Mouse (Mus musculus): ENCODE results near the gene Arl15. TPM values are rescaled to one million over a fixed set of nuclear protein-coding genes. Genes with fewer than 3 reads are reported as not detected.

Arl15 gene
- polyA plus RNA-seq, 1 experiment from 2014 or later, result 5.3 TPM

GRCm38 (mm10) chr13:114061234-114061633 lies 266.9 kb downstream of the Arl15 start:
- H3K4me2 ChIP-seq, result no peak overlapping the region
- WGBS (ENCODE audit: insufficient replicate concordance), result 81% methylated on average over 7 of the region's 7 CpGs
- H3K27ac ChIP-seq, result no peak overlapping the region
- no peak for ATAC-seq
- no peaks in the 10 kb centered on the region for H3K9me3 ChIP-seq (replicated peaks)
- H3K4me3 ChIP-seq, result no peak overlapping the region
- no peaks in the 10 kb centered on the region for H3K36me3 ChIP-seq
- no peaks in the 10 kb centered on the region for H3K4me1 ChIP-seq
- H3K9ac ChIP-seq, result no peak overlapping the region
- no peaks in the 10 kb centered on the region for H3K27me3 ChIP-seq (replicated peaks)

DNA sequence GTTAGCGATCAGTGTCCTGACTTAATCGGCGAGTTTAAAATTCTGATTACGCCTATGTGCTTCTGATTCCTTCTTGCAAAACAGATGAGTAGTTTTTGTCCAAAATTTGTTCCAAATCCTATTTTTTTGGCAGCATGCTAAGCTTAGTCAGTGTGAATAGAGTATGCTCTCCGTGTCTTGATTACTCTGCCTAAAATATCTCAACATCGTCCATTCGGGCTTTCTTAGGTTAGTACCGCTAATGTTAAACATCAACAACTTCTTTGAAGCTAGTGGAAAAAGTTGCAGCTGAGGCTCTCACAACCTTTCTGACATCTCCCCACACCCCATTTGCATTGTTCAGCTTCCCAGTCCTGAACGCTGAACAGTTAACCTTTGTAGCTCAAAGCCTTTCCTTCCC lies 269.8 kb downstream of the Arl15 start:
- Histone ChIP-seq H3K27me3 (replicated peaks) (no peaks in the 10 kb centered on the region), H3K9me3 (replicated peaks) (no peaks in the 10 kb centered on the region), H3K36me3 (no peaks in the 10 kb centered on the region), H3K4me3 (no peak overlapping the region), H3K4me1 (no peaks in the 10 kb centered on the region), H3K9ac (no peak overlapping the region), H3K4me2 (no peak overlapping the region), H3K27ac (no peak overlapping the region)
- 83% methylated on average over 9 of the region's 9 CpGs for WGBS (ENCODE audit: insufficient replicate concordance)
- no peak for ATAC-seq

DNA sequence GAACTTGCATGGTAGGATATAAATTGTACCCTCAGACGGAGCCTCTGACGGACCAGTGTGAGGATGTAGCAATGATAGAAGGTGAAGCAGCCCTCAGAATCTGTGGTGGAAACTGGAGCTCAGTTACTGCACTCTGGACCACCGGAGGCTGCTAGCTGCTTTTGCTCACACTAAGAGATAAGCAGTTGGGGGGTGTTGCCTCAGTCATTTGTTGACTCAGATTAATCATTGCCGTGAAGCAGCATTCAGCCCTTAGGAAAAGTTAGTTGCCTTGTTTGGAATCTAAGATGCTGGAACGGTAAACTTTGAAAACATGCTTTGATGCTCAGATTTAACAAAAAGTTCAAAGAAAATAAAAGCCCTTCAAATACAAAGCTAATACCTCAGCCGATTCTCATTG lies 270.7 kb downstream of the Arl15 start:
- peak; percentile 46 for ATAC-seq
- 67% methylated on average over 6 of the region's 6 CpGs for WGBS (ENCODE audit: insufficient replicate concordance)
- Histone ChIP-seq H3K9ac (no peak overlapping the region), H3K27ac (no peak overlapping the region), H3K27me3 (replicated peaks) (no peaks in the 10 kb centered on the region), H3K4me2 (no peak overlapping the region), H3K36me3 (no peaks in the 10 kb centered on the region), H3K4me1 (no peaks in the 10 kb centered on the region), H3K9me3 (replicated peaks) (no peaks in the 10 kb centered on the region), H3K4me3 (no peak overlapping the region)

- Histone ChIP-seq H3K9me3 (replicated peaks) (no peaks in the 10 kb centered on the region), H3K4me1 (no peaks in the 10 kb centered on the region), H3K4me3 (no peak overlapping the region), H3K27me3 (replicated peaks) (no peaks in the 10 kb centered on the region), H3K36me3 (no peaks in the 10 kb centered on the region), H3K27ac (no peak overlapping the region), H3K4me2 (no peak overlapping the region), H3K9ac (no peak overlapping the region)
- 88% methylated on average over 5 of the region's 5 CpGs for WGBS (ENCODE audit: insufficient replicate concordance)
- no peak for ATAC-seq
Measured at GRCm38 (mm10) chr13:114068421-114068820, 274.1 kb downstream of the Arl15 start.

DNA sequence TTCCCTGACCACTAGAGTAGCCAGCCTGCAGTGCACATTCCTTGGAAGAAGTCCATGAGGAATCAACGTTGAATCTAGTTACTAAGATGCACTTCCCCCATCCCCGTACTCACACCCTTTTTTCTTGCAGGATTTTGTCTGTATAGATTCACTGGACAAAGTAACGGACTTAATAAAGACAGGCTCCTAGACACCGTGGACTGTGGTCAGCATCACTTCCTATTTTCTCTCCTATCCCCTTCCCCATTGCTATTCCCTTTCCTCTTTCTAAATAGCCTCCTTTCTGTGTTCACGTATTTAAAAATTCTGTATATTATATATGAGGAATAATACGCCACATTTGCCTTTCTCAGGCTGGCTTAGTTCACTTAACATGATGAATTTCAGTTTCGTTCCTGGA lies 277.1 kb downstream of the Arl15 start:
- Histone ChIP-seq H3K4me2 (no peak overlapping the region), H3K9me3 (replicated peaks) (no peaks in the 10 kb centered on the region), H3K27me3 (replicated peaks) (no peaks in the 10 kb centered on the region), H3K4me1 (no peaks in the 10 kb centered on the region), H3K9ac (no peak overlapping the region), H3K27ac (no peak overlapping the region), H3K36me3 (no peaks in the 10 kb centered on the region), H3K4me3 (no peak overlapping the region)
- no peak for ATAC-seq
- WGBS (ENCODE audit: insufficient replicate concordance), result 70% methylated on average over 7 of the region's 7 CpGs

DNA sequence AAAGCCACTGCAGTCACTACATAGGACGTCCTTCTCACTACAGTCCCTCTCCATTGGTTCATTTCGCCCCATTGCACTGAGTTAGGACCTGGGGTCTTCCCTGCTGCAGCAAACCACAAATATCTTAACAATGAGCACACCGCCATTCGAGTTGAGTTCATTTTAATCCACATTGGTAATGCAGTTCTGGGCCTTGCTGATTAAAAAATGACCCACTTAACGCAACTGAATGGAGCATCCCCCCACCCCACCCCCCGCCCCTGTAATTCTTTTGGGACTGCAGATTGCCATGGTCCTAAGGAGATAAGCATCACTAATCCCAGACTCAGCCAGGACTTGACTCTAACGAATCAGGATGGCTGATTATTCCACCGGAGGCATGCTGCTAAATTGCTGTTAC lies 280.2 kb downstream of the Arl15 start:
- no peak overlapping the region for H3K27ac ChIP-seq
- no peaks in the 10 kb centered on the region for H3K4me1 ChIP-seq
- WGBS (ENCODE audit: insufficient replicate concordance), result 51% methylated on average over 8 of the region's 8 CpGs
- H3K9ac ChIP-seq, result no peak overlapping the region
- H3K4me2 ChIP-seq, result no peak overlapping the region
- H3K36me3 ChIP-seq, result no peaks in the 10 kb centered on the region
- ATAC-seq, result no peak
- H3K27me3 ChIP-seq (replicated peaks), result no peaks in the 10 kb centered on the region
- H3K9me3 ChIP-seq (replicated peaks), result no peaks in the 10 kb centered on the region
- H3K4me3 ChIP-seq, result no peak overlapping the region

DNA sequence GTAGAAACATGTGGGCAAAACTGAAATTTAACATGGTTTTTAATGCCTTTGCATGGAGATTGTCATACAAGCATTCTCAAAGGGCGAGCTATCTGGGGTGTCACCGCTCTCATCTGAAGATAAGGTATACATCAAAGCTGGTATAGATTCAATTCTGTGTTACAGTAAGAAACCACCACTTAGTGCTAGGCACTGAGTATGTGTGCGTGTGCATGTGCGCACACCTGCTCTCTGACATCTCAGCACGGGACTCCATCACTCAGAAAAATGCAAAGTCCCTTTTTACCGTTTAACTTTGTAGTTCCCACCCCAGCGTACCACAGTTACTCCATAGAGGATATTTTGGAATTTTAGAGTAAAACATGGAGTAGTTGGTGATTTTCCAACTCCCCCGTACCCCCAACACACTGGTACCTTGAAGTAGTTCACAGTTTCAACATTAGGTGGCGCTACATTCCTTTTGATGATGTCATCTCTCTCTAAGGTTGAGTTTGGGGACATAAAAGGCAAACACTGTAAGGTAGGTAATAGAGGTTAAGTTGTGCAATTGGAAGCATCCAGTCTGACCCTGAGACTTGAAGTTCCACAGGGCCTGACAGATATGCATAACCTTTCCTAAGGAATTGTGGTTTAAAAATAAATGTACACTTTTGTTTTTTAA lies 281.5 kb downstream of the Arl15 start:
- no peak for ATAC-seq
- Histone ChIP-seq H3K9ac (no peak overlapping the region), H3K27me3 (replicated peaks) (no peaks in the 10 kb centered on the region), H3K4me2 (no peak overlapping the region), H3K4me1 (no peaks in the 10 kb centered on the region), H3K27ac (no peak overlapping the region), H3K36me3 (no peaks in the 10 kb centered on the region), H3K9me3 (replicated peaks) (no peaks in the 10 kb centered on the region), H3K4me3 (no peak overlapping the region)
- WGBS (ENCODE audit: insufficient replicate concordance), result 62% methylated on average over 9 of the region's 9 CpGs

DNA sequence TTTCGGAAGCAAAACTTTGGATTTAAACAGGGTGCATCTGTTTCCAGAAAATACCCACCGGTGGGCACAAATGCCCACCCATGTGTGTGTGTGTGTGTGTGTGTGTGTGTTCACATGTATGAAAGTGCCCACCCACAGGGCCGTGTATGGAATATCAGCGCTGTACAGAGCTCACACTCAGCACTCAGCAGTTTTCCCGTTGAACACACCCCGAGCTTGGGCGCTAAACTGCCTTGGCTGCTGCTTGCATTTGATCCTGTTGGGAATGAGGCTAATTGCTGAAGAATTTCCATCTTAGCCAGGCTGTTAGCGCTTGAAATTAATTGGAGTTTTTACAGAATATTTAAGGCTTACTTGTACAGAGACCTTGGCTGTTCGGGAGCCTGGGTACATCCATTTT lies 282.9 kb downstream of the Arl15 start:
- no peaks in the 10 kb centered on the region for H3K4me1 ChIP-seq
- 87% methylated on average over 9 of the region's 9 CpGs for WGBS (ENCODE audit: insufficient replicate concordance)
- no peak overlapping the region for H3K4me3 ChIP-seq
- no peak overlapping the region for H3K9ac ChIP-seq
- no peak overlapping the region for H3K27ac ChIP-seq
- ATAC-seq, result no peak
- H3K36me3 ChIP-seq, result no peaks in the 10 kb centered on the region
- H3K9me3 ChIP-seq (replicated peaks), result no peaks in the 10 kb centered on the region
- H3K27me3 ChIP-seq (replicated peaks), result no peaks in the 10 kb centered on the region
- no peak overlapping the region for H3K4me2 ChIP-seq

- H3K36me3 ChIP-seq, result no peaks in the 10 kb centered on the region
- H3K9ac ChIP-seq, result no peak overlapping the region
- no peak overlapping the region for H3K4me3 ChIP-seq
- H3K27me3 ChIP-seq (replicated peaks), result no peaks in the 10 kb centered on the region
- H3K4me2 ChIP-seq, result no peak overlapping the region
- WGBS (ENCODE audit: insufficient replicate concordance), result 59% methylated on average over 17 of the region's 17 CpGs
- ATAC-seq, result no peak
- no peaks in the 10 kb centered on the region for H3K4me1 ChIP-seq
- H3K27ac ChIP-seq, result no peak overlapping the region
- no peaks in the 10 kb centered on the region for H3K9me3 ChIP-seq (replicated peaks)
Measured at GRCm38 (mm10) chr13:114077584-114078270, 283.4 kb downstream of the Arl15 start.

DNA sequence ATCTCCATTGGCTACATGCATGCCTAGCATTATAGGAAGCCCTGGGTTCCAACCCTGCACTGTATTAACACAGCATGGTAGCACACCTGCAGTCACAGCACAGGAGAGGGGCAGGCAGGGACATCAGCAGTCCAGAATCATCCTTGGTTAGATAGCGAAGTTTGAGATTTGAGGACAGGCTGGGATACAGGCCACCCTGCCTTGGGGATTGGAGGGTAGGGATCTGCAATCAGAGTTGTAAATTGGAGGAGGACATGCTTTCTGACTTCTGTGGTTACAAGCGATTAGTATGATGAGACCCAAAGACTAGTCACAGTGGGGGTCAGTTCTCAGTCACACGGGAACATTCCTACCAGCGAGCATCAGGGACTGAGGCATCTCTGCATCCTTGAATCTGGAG lies 284.5 kb downstream of the Arl15 start:
- no peak for ATAC-seq
- H3K27ac ChIP-seq, result no peak overlapping the region
- WGBS (ENCODE audit: insufficient replicate concordance), result 89% methylated on average over 4 of the region's 4 CpGs

GRCm38 (mm10) chr13:114079751-114080150 lies 285.4 kb downstream of the Arl15 start:
- H3K4me3 ChIP-seq, result no peak overlapping the region
- H3K27me3 ChIP-seq (replicated peaks), result no peaks in the 10 kb centered on the region
- no peaks in the 10 kb centered on the region for H3K9me3 ChIP-seq (replicated peaks)
- 77% methylated on average over 6 of the region's 6 CpGs for WGBS (ENCODE audit: insufficient replicate concordance)
- no peak overlapping the region for H3K27ac ChIP-seq
- no peak for ATAC-seq
- H3K4me2 ChIP-seq, result no peak overlapping the region
- H3K9ac ChIP-seq, result no peak overlapping the region
- peaks cover 3% of the 10 kb centered on the region; the same call in 1 of the 2 replicates for H3K4me1 ChIP-seq
- no peaks in the 10 kb centered on the region for H3K36me3 ChIP-seq

More for the DNA sequence above, 284.5 kb downstream of the Arl15 start:
- no peak overlapping the region for H3K4me2 ChIP-seq
- peaks cover 3% of the 10 kb centered on the region; the same call in 1 of the 2 replicates for H3K4me1 ChIP-seq
- H3K27me3 ChIP-seq (replicated peaks), result no peaks in the 10 kb centered on the region
- no peaks in the 10 kb centered on the region for H3K9me3 ChIP-seq (replicated peaks)
- no peaks in the 10 kb centered on the region for H3K36me3 ChIP-seq
- no peak overlapping the region for H3K9ac ChIP-seq
- no peak overlapping the region for H3K4me3 ChIP-seq

DNA sequence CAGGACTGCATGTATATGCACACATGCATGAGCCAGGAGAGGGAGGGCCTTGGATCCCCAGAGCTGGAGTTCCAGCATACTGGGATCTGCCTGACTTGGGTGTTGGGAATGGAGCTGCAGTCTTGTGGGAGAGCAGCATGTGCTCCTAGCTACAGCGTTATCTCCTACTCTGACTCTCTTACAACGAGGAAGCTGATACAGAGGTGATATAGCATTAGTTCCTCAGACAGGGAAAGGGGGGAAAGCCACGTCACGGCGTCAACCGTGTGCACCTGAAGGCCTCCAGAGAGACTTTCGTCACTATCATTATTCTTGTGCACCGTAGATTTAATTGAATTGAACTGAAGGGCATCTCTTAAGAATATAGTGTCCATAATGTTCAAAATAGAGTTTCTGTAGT lies 286.2 kb downstream of the Arl15 start:
- WGBS (ENCODE audit: insufficient replicate concordance), result 74% methylated on average over 8 of the region's 8 CpGs
- Histone ChIP-seq H3K4me3 (no peak overlapping the region), H3K9me3 (replicated peaks) (no peaks in the 10 kb centered on the region), H3K36me3 (no peaks in the 10 kb centered on the region), H3K9ac (no peak overlapping the region), H3K27ac (no peak overlapping the region), H3K27me3 (replicated peaks) (no peaks in the 10 kb centered on the region), H3K4me1 (peaks cover 3% of the 10 kb centered on the region; the same call in 1 of the 2 replicates), H3K4me2 (no peak overlapping the region)
- ATAC-seq, result no peak
